Mouse (Mus musculus) myocyte (in vitro differentiated cells): ENCODE measurements around the gene Robo1. TPM values are rescaled to one million over a fixed set of nuclear protein-coding genes. Genes with fewer than 3 reads are reported as not detected.

Source experiments
- H3K27me3 ChIP-seq: one replicate; pipeline ENCODE4 v1.6.1; 2011; ENCODE audit not compliant: control insufficient read depth, insufficient read depth, insufficient read length
- H3K36me3 ChIP-seq: one replicate; pipeline ENCODE4 v1.6.1; 2011; ENCODE audit not compliant: control insufficient read depth, insufficient read depth
- H3K4me2 ChIP-seq: one replicate; pipeline ENCODE4 v1.6.1; 2011; ENCODE audit warnings: low read depth, control low read depth
- H3K4me3 ChIP-seq: one replicate; pipeline ENCODE4 v1.5.1; 2011; ENCODE audit warnings: mild to moderate bottlenecking, control low read depth, moderate library complexity
- H3K79me2 ChIP-seq: one replicate; pipeline ENCODE4 v1.6.1; 2011; ENCODE audit not compliant: control insufficient read depth, insufficient read depth
- H3ac ChIP-seq: one replicate; pipeline ENCODE4 v1.6.1; 2011; ENCODE audit not compliant: control insufficient read depth, insufficient read length
- CEBPB ChIP-seq: IDR thresholded peaks from 2 replicates; pipeline ENCODE4 v1.6.1; 2011; ENCODE audit warnings: mild to moderate bottlenecking, moderate library complexity; ENCODE audit not compliant: poor library complexity, insufficient read depth, severe bottlenecking
- E2F4 ChIP-seq: IDR thresholded peaks from one replicate; pipeline ENCODE4 v1.6.1; 2011; ENCODE audit warnings: mild to moderate bottlenecking, control low read depth, moderate library complexity; ENCODE audit not compliant: insufficient read depth
- MAX ChIP-seq: IDR thresholded peaks from one replicate; pipeline ENCODE4 v1.6.1; 2011; ENCODE audit warnings: low read depth, mild to moderate bottlenecking, control low read depth
- MYOD1 ChIP-seq, 3 experiments: IDR thresholded peaks; one replicate each; pipeline ENCODE4 v1.6.1; 2011; ENCODE audit warnings: control low read depth in 2 of 3, low read depth in 2 of 3, mild to moderate bottlenecking in 2 of 3, moderate library complexity in 1 of 3; ENCODE audit not compliant: insufficient read length in 2 of 3, control insufficient read depth in 1 of 3
- MYOG ChIP-seq, 3 experiments: IDR thresholded peaks; one replicate each; pipeline ENCODE4 v1.6.1; 2011; ENCODE audit warnings: control low read depth in 2 of 3, low read depth in 2 of 3, mild to moderate bottlenecking in 2 of 3; ENCODE audit not compliant: insufficient read length in 2 of 3, control insufficient read depth in 1 of 3, insufficient read depth in 1 of 3
- POLR2A ChIP-seq: IDR thresholded peaks from one replicate; pipeline ENCODE4 v1.6.1; 2011; ENCODE audit warnings: low read depth, mild to moderate bottlenecking, control low read depth, moderate library complexity; ENCODE audit not compliant: insufficient read length
- POLR2AphosphoS2 ChIP-seq: IDR thresholded peaks from one replicate; pipeline ENCODE4 v1.6.1; 2011; ENCODE audit warnings: low read depth, control low read depth; ENCODE audit not compliant: insufficient read length
- REST ChIP-seq: IDR thresholded peaks from one replicate; pipeline ENCODE4 v1.6.1; 2011; ENCODE audit warnings: mild to moderate bottlenecking, control low read depth, moderate library complexity; ENCODE audit not compliant: insufficient read depth, insufficient read length
- SRF ChIP-seq: IDR thresholded peaks from one replicate; pipeline ENCODE4 v1.6.1; 2011; ENCODE audit warnings: low read depth; ENCODE audit not compliant: control insufficient read depth, insufficient read length
- TCF12 ChIP-seq: IDR thresholded peaks from one replicate; pipeline ENCODE4 v1.6.1; 2011; ENCODE audit warnings: mild to moderate bottlenecking, control low read depth; ENCODE audit not compliant: poor library complexity, insufficient read depth, severe bottlenecking
- TCF3 ChIP-seq: IDR thresholded peaks from one replicate; pipeline ENCODE4 v1.6.1; 2011; ENCODE audit warnings: low read depth, control low read depth; ENCODE audit not compliant: insufficient read length
- USF1 ChIP-seq: IDR thresholded peaks from one replicate; pipeline ENCODE4 v1.6.1; 2011; ENCODE audit warnings: low read depth, mild to moderate bottlenecking, control low read depth, moderate library complexity
- polyA plus RNA-seq: library from polyadenylated mRNA; unstranded; fragments of >200 nt; fragmentation: generic; extraction: Trizol; gene quantifications from one replicate; pipeline ENCODE4 v1.2.1, GENCODE M21; 2012; ENCODE audit warnings: missing spikeins

The Robo1 gene
- polyA plus RNA-seq, 1 experiment: 3.5 TPM

- TF ChIP-seq MAX (no peak), CEBPB (no peak), MYOG (IDR thresholded peaks at IDR 0.05; ENCODE audit: control insufficient read depth in 1 of 3, insufficient read depth in 1 of 3, insufficient read length in 2 of 3, low read depth in 2 of 3) (no peak), USF1 (no peak), SRF (no peak), MYOD1 (IDR thresholded peaks at IDR 0.05; ENCODE audit: control insufficient read depth in 1 of 3, insufficient read length in 2 of 3, low read depth in 2 of 3) (no peak), REST (no peak), TCF12 (no peak), E2F4 (no peak), TCF3 (no peak), POLR2AphosphoS2 (no peak), POLR2A (no peak)
- no peak overlapping the region for H3K4me3 ChIP-seq
These were observed 655.7 kb downstream of the Robo1 start for GRCm38 (mm10) chr16:72963782-72964181.

GRCm38 (mm10) chr16:72967509-72967908 is 659.4 kb downstream of the Robo1 start:
- Histone ChIP-seq H3K4me2 (no peak overlapping the region), H3K79me2 (no peaks in the 10 kb centered on the region), H3K36me3 (peaks cover 5% of the 10 kb centered on the region), H3K4me3 (no peak overlapping the region), H3ac (no peak overlapping the region), H3K27me3 (no peaks in the 10 kb centered on the region)
- TF ChIP-seq CEBPB (no peak), POLR2AphosphoS2 (no peak), POLR2A (no peak), SRF (no peak), MAX (no peak), E2F4 (no peak), USF1 (no peak), TCF12 (no peak), MYOG (IDR thresholded peaks at IDR 0.05; ENCODE audit: control insufficient read depth in 1 of 3, insufficient read depth in 1 of 3, insufficient read length in 2 of 3, low read depth in 2 of 3) (no peak)

More at GRCm38 (mm10) chr16:72963782-72964181, 655.7 kb downstream of the Robo1 start:
- Histone ChIP-seq H3K79me2 (no peaks in the 10 kb centered on the region), H3ac (no peak overlapping the region), H3K27me3 (no peaks in the 10 kb centered on the region), H3K4me2 (no peak overlapping the region), H3K36me3 (no peaks in the 10 kb centered on the region)

DNA sequence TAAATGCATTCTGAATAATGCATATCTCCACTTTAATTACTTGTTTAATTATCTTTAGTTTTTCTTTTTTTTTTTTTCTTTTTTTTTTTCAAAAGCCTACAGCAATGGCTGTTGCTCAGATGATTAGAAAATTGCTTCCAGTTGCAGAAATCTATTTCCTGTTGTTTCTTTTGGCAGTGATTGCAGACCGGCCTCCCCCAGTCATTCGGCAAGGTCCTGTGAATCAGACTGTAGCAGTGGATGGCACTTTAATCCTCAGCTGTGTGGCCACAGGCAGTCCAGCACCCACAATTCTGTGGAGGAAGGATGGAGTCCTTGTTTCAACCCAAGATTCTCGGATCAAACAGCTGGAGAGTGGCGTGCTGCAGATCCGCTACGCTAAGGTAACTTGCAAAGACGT is 661.9 kb downstream of the Robo1 start:
- TF ChIP-seq MAX (no peak), MYOD1 (IDR thresholded peaks at IDR 0.05; ENCODE audit: control insufficient read depth in 1 of 3, insufficient read length in 2 of 3, low read depth in 2 of 3) (no peak), REST (no peak), E2F4 (no peak), POLR2A (no peak), USF1 (no peak), SRF (no peak), CEBPB (no peak), TCF12 (no peak), POLR2AphosphoS2 (no peak), MYOG (IDR thresholded peaks at IDR 0.05; ENCODE audit: control insufficient read depth in 1 of 3, insufficient read depth in 1 of 3, insufficient read length in 2 of 3, low read depth in 2 of 3) (no peak), TCF3 (no peak)
- Histone ChIP-seq H3K4me2 (no peak overlapping the region), H3ac (no peak overlapping the region), H3K4me3 (no peak overlapping the region), H3K79me2 (no peaks in the 10 kb centered on the region), H3K36me3 (peaks cover 5% of the 10 kb centered on the region), H3K27me3 (no peaks in the 10 kb centered on the region)

DNA sequence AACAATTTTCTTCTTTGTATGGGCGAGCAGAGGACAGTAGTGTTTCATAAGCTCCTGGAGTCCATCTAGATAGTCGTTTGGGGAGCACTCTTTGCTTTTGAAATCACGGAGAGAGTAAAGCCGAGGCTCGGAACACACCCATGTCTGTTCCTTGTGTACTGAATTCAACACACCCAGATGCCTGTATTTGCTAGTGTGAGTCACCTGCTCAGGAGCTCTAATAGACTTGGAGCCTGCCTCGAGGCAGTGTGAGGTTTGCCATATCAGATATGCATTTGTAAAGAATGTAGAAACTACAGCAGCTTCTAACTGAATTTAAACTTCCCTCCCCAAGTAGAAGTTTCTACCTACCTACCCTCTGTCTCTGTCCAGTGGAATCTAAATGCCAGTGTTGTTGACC is 665.6 kb downstream of the Robo1 start:
- H3K79me2 ChIP-seq: no peaks in the 10 kb centered on the region
- no peak overlapping the region for H3K4me3 ChIP-seq
- H3K4me2 ChIP-seq: no peak overlapping the region
- no peak overlapping the region for H3ac ChIP-seq
- peaks cover 5% of the 10 kb centered on the region for H3K36me3 ChIP-seq
- TF ChIP-seq CEBPB: no peak
- TF ChIP-seq POLR2A: no peak
- no peak for TF ChIP-seq MYOD1 (IDR thresholded peaks at IDR 0.05; ENCODE audit: control insufficient read depth in 1 of 3, insufficient read length in 2 of 3, low read depth in 2 of 3)
- no peak for TF ChIP-seq MYOG (IDR thresholded peaks at IDR 0.05; ENCODE audit: control insufficient read depth in 1 of 3, insufficient read depth in 1 of 3, insufficient read length in 2 of 3, low read depth in 2 of 3)
- no peak for TF ChIP-seq MAX
- no peak for TF ChIP-seq E2F4
- no peak for TF ChIP-seq REST
- no peak for TF ChIP-seq POLR2AphosphoS2
- no peak for TF ChIP-seq TCF3
- TF ChIP-seq SRF: no peak
- no peak for TF ChIP-seq USF1
- TF ChIP-seq TCF12: no peak
- no peaks in the 10 kb centered on the region for H3K27me3 ChIP-seq

- Histone ChIP-seq H3K79me2 (no peaks in the 10 kb centered on the region), H3K4me2 (no peak overlapping the region), H3K4me3 (no peak overlapping the region), H3K27me3 (no peaks in the 10 kb centered on the region), H3K36me3 (peaks cover 5% of the 10 kb centered on the region), H3ac (no peak overlapping the region)
- no peak for TF ChIP-seq MYOD1 (IDR thresholded peaks at IDR 0.05; ENCODE audit: control insufficient read depth in 1 of 3, insufficient read length in 2 of 3, low read depth in 2 of 3)
- TF ChIP-seq TCF3: no peak
- TF ChIP-seq POLR2A: no peak
These were observed 666.6 kb downstream of the Robo1 start for GRCm38 (mm10) chr16:72974681-72975080.
